Mouse (Mus musculus): Measurements from ENCODE around the gene Prl5a1. TPM values are rescaled to one million over a fixed set of nuclear protein-coding genes. Genes with fewer than 3 reads are reported as not detected.

The Prl5a1 gene
- polyA plus RNA-seq (2015; fragmentation: Nextera tagmentation; extraction: Ambion mirVana): not detected in 2 replicates

GRCm38 (mm10) chr13:28142184-28142583 is at the start of gene Prl5a1:
Gene Prl5a1 (plus strand): TSS chr13:28142484.

Other genes with a start within 250 kb of the Prl5a1 start
- gene Prl4a1, start 126.3 kb upstream of the Prl5a1 start, polyA plus RNA-seq (2015; fragmentation: Nextera tagmentation; extraction: Ambion mirVana): not detected in 2 replicates
- 7.9 and 8.7 TPM in 2 replicates for gene Gm11361, start 115.0 kb downstream of the Prl5a1 start, polyA plus RNA-seq (2015; fragmentation: Nextera tagmentation; extraction: Ambion mirVana)